Mouse (Mus musculus) inflammation-experienced regulatory T-cells, adult 6 months (primary cell): ENCODE data around the gene Dtl. TPM values are rescaled to one million over a fixed set of nuclear protein-coding genes. Genes with fewer than 3 reads are reported as not detected.

Source experiments
- ATAC-seq: one replicate; pipeline ENCODE4 v1.8.0; 2017
- polyA plus RNA-seq, 3 experiments: library from polyadenylated mRNA; unstranded; fragments of 100-300 nt; shearing (Covaris generic); gene quantifications; one replicate each; pipeline ENCODE4 v1.2.1; 2017

The Dtl gene
- polyA plus RNA-seq, result 10 to 100 TPM in 1 of 3 experiments, 1 to 10 TPM in 2; 6.6 to 30.2 (median 8.4) TPM

- ATAC-seq, result peak; percentile 88
Measured at GRCm38 (mm10) chr1:191575458-191576247, at the start of gene Dtl, which contains the start of gene Ints7. Gene Dtl (minus strand): TSS chr1:191575544. Gene Ints7 (plus strand): TSS chr1:191575636.

- no peak for ATAC-seq
Measured at GRCm38 (mm10) chr1:191625026-191625425, 49.7 kb upstream of the Dtl start.

GRCm38 (mm10) chr1:191624492-191624891 lies 49.1 kb upstream of the Dtl start:
- ATAC-seq, result no peak

GRCm38 (mm10) chr1:191622801-191623200 lies 47.5 kb upstream of the Dtl start:
- ATAC-seq, result no peak

- no peak for ATAC-seq
Measured at GRCm38 (mm10) chr1:191621096-191621495, 45.8 kb upstream of the Dtl start.

- ATAC-seq, result no peak
Measured at GRCm38 (mm10) chr1:191618067-191618766, 42.9 kb upstream of the Dtl start.

GRCm38 (mm10) chr1:191617589-191617988 lies 42.2 kb upstream of the Dtl start:
- no peak for ATAC-seq

GRCm38 (mm10) chr1:191616245-191616644 lies 40.9 kb upstream of the Dtl start:
- ATAC-seq, result no peak

GRCm38 (mm10) chr1:191612877-191613276 lies 37.5 kb upstream of the Dtl start:
- ATAC-seq, result no peak

GRCm38 (mm10) chr1:191611686-191612085 lies 36.3 kb upstream of the Dtl start:
- ATAC-seq, result no peak

GRCm38 (mm10) chr1:191610357-191610756 lies 35.0 kb upstream of the Dtl start:
- ATAC-seq, result no peak

- peak; percentile 95 for ATAC-seq
Measured at GRCm38 (mm10) chr1:191609578-191609977, 34.2 kb upstream of the Dtl start.

- ATAC-seq, result no peak
Measured at GRCm38 (mm10) chr1:191609051-191609450, 33.7 kb upstream of the Dtl start.

- no peak for ATAC-seq
Measured at GRCm38 (mm10) chr1:191604690-191605089, 29.3 kb upstream of the Dtl start.

- ATAC-seq, result peak; percentile 99
Measured at GRCm38 (mm10) chr1:191599210-191599609, 23.9 kb upstream of the Dtl start.

- no peak for ATAC-seq
Measured at GRCm38 (mm10) chr1:191596076-191596475, 20.7 kb upstream of the Dtl start.

GRCm38 (mm10) chr1:191592016-191592720 lies 16.8 kb upstream of the Dtl start:
- ATAC-seq, result no peak

GRCm38 (mm10) chr1:191588749-191589148 lies 13.4 kb upstream of the Dtl start:
- ATAC-seq, result no peak

- ATAC-seq, result no peak
Measured at GRCm38 (mm10) chr1:191587062-191587461, 11.7 kb upstream of the Dtl start.

- no peak for ATAC-seq
Measured at GRCm38 (mm10) chr1:191585704-191586103, 10.4 kb upstream of the Dtl start.

GRCm38 (mm10) chr1:191584483-191584882 lies 9.1 kb upstream of the Dtl start:
- no peak for ATAC-seq

- ATAC-seq, result no peak
Measured at GRCm38 (mm10) chr1:191583836-191584235, 8.5 kb upstream of the Dtl start.

GRCm38 (mm10) chr1:191581641-191582040 lies 6.3 kb upstream of the Dtl start:
- ATAC-seq, result no peak
